Mouse (Mus musculus) brain, embryonic 18.5 days (tissue): ENCODE data around the gene Ptpn9.
A peak's percentile ranks its signal among the peaks of the same experiment; 100 is the strongest.

ENCODE experiments used
- DNase-seq: peaks from one replicate; pipeline ENCODE4 v3.0.0-alpha.2; 2012; ENCODE audit warnings: low read depth, low spot score

Gene Ptpn9

GRCm38 (mm10) chr9:57014766-57015165 lies 20.0 kb downstream of the Ptpn9 start:
- DNase-seq: no peak

GRCm38 (mm10) chr9:57017631-57018030 lies 22.9 kb downstream of the Ptpn9 start:
- no peak for DNase-seq

- no peak for DNase-seq
These were observed 37.0 kb downstream of the Ptpn9 start for GRCm38 (mm10) chr9:57031756-57032155.

- DNase-seq: no peak
These were observed 61.5 kb downstream of the Ptpn9 start for GRCm38 (mm10) chr9:57056237-57056636.

- no peak for DNase-seq
These were observed 69.4 kb downstream of the Ptpn9 start for GRCm38 (mm10) chr9:57064164-57064563.

GRCm38 (mm10) chr9:57068266-57068665 lies 73.5 kb downstream of the Ptpn9 start:
- no peak for DNase-seq

GRCm38 (mm10) chr9:57070262-57070661 lies 75.5 kb downstream of the Ptpn9 start:
- DNase-seq: no peak

GRCm38 (mm10) chr9:57070800-57071545 lies 76.2 kb downstream of the Ptpn9 start:
- DNase-seq: no peak

- no peak for DNase-seq
These were observed 77.2 kb downstream of the Ptpn9 start, which contains the start of gene Sin3a for GRCm38 (mm10) chr9:57071801-57072351. Gene Sin3a, plus strand, starts transcription at chr9:57072040.

GRCm38 (mm10) chr9:57072526-57072988 lies 77.8 kb downstream of the Ptpn9 start:
- DNase-seq: no peak

GRCm38 (mm10) chr9:57072989-57073789 lies 78.5 kb downstream of the Ptpn9 start:
- peak; percentile 100 for DNase-seq

GRCm38 (mm10) chr9:57073790-57074094 lies 79.0 kb downstream of the Ptpn9 start:
- DNase-seq: no peak

- no peak for DNase-seq
These were observed 79.6 kb downstream of the Ptpn9 start for GRCm38 (mm10) chr9:57074171-57074821.

- no peak for DNase-seq
These were observed 80.3 kb downstream of the Ptpn9 start for GRCm38 (mm10) chr9:57074822-57075603.

- peak; percentile 100 for DNase-seq
These were observed 81.1 kb downstream of the Ptpn9 start for GRCm38 (mm10) chr9:57075681-57076381.

- DNase-seq: peak; percentile 75
These were observed 82.3 kb downstream of the Ptpn9 start for GRCm38 (mm10) chr9:57076701-57077660.

- DNase-seq: no peak
These were observed 87.5 kb downstream of the Ptpn9 start for GRCm38 (mm10) chr9:57082236-57082635.
